Mouse (Mus musculus): Measurements from ENCODE around the gene Apba2. TPM values are rescaled to one million over a fixed set of nuclear protein-coding genes. Genes with fewer than 3 reads are reported as not detected.

Gene Apba2
- polyA plus RNA-seq, 1 experiment from 2014 or later = 3.8 TPM

DNA sequence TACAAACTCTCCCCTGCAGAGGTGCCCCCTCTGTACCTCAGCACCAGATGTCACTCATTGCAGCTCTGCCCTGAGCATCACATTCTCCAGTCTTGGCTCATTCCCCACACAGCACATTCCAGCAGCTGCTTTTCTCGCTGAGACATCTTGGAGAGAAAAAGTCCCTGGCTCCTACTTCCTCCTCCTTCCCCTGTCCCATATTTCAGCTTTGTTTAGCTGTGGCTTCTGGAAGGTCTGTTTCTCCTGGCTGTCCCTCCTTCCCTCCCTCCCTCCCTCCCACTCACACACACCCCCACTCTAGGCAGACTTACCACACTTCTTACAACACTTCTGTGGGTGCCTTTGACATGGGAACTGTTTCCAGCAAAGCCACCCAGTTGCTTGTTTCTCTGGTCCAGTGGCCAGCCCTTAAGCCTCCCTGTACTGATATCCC is 75.0 kb downstream of the Apba2 start:
- Histone ChIP-seq H3K27me3 (ENCODE audit: insufficient read depth, low read length) (no peaks in the 10 kb centered on the region), H3K9ac (no peak overlapping the region), H3K36me3 (ENCODE audit: insufficient read depth) (no peaks in the 10 kb centered on the region), H3K9me3 (ENCODE audit: low read depth, low read length) (no peaks in the 10 kb centered on the region), H3K27ac (ENCODE audit: low read depth) (peak overlapping the region; percentile 44), H3K4me3 (ENCODE audit: low read depth, low read length) (no peak overlapping the region), H3K4me2 (no peak overlapping the region), H3K4me1 (ENCODE audit: insufficient read depth) (no peaks in the 10 kb centered on the region)
- ATAC-seq (ENCODE audit: insufficient read depth) (peak; percentile 90), DNase-seq (peak; percentile 72)
- TF ChIP-seq CTCF (IDR thresholded peaks at IDR 0.05; ENCODE audit: low read depth) = no peak
- WGBS = 17% methylated on average over 1 of the region's 1 CpGs

- no peak overlapping the region for H3K9ac ChIP-seq
- no peaks in the 10 kb centered on the region for H3K9me3 ChIP-seq (ENCODE audit: low read depth, low read length)
- no peak overlapping the region for H3K4me3 ChIP-seq (ENCODE audit: low read depth, low read length)
- H3K27me3 ChIP-seq (ENCODE audit: insufficient read depth, low read length) = no peaks in the 10 kb centered on the region
- WGBS = 89% methylated on average over 6 of the region's 6 CpGs
- no peak overlapping the region for H3K27ac ChIP-seq (ENCODE audit: low read depth)
- H3K4me1 ChIP-seq (ENCODE audit: insufficient read depth) = no peaks in the 10 kb centered on the region
- no peak for ATAC-seq (ENCODE audit: insufficient read depth)
- DNase-seq = no peak
- no peaks in the 10 kb centered on the region for H3K36me3 ChIP-seq (ENCODE audit: insufficient read depth)
- no peak for TF ChIP-seq CTCF (IDR thresholded peaks at IDR 0.05; ENCODE audit: low read depth)
- H3K4me2 ChIP-seq = no peak overlapping the region
Observed at GRCm38 (mm10) chr7:64578176-64578575, 76.7 kb downstream of the Apba2 start.

GRCm38 (mm10) chr7:64579887-64580286 is 78.4 kb downstream of the Apba2 start:
- Histone ChIP-seq H3K27ac (ENCODE audit: low read depth) (no peak overlapping the region), H3K4me3 (ENCODE audit: low read depth, low read length) (no peak overlapping the region), H3K27me3 (ENCODE audit: insufficient read depth, low read length) (no peaks in the 10 kb centered on the region), H3K4me1 (ENCODE audit: insufficient read depth) (no peaks in the 10 kb centered on the region), H3K36me3 (ENCODE audit: insufficient read depth) (no peaks in the 10 kb centered on the region), H3K4me2 (no peak overlapping the region), H3K9ac (no peak overlapping the region), H3K9me3 (ENCODE audit: low read depth, low read length) (no peaks in the 10 kb centered on the region)
- no peak for TF ChIP-seq CTCF (IDR thresholded peaks at IDR 0.05; ENCODE audit: low read depth)
- WGBS = 65% methylated on average over 4 of the region's 4 CpGs
- ATAC-seq (ENCODE audit: insufficient read depth) (no peak), DNase-seq (no peak)

DNA sequence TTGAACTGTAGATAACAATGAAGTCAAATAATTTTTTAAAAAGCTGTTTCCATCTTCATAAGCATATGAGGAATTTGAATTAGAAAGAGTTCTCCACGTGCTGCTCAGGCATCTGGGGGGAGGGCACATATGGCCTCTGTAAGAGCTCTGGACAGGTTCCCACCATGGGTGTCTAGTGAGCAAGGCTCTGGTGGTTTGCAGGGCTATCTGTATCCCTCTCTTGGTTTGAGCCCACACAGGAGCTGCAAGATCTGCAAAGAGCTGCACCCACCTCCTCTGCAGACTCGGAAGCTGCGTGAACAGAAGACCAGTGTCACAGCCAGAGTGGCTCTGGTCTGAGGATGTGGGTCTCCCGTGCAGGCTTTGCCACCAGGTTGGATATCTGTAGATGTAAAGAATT is 78.8 kb downstream of the Apba2 start:
- Histone ChIP-seq H3K4me1 (ENCODE audit: insufficient read depth) (no peaks in the 10 kb centered on the region), H3K36me3 (ENCODE audit: insufficient read depth) (no peaks in the 10 kb centered on the region), H3K4me2 (no peak overlapping the region), H3K27me3 (ENCODE audit: insufficient read depth, low read length) (no peaks in the 10 kb centered on the region), H3K9me3 (ENCODE audit: low read depth, low read length) (no peaks in the 10 kb centered on the region), H3K9ac (no peak overlapping the region), H3K4me3 (ENCODE audit: low read depth, low read length) (no peak overlapping the region), H3K27ac (ENCODE audit: low read depth) (no peak overlapping the region)
- WGBS = 67% methylated on average over 4 of the region's 4 CpGs
- no peak for ATAC-seq (ENCODE audit: insufficient read depth)
- DNase-seq = no peak
- TF ChIP-seq CTCF (IDR thresholded peaks at IDR 0.05; ENCODE audit: low read depth) = no peak

DNA sequence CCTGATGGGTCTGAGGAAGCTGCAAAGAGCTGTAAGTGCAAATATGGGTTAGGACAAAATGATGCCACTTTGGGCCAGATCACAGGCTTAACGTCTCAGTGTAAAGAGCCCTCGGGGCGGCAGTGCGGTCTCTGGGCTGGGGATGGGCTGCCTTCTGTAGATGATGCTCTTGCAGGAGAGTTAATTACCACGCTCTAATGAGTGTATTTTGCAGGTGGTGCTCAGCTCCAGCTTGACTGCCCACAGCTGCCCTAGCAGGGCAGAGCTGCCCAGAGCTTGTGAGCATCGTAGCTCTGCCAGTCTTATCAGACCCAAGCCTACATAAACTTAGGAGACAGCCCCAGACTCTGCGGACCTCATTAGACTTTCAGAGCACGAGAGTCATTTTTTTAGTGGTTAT is 80.9 kb downstream of the Apba2 start:
- no peak for DNase-seq
- Histone ChIP-seq H3K27ac (ENCODE audit: low read depth) (no peak overlapping the region), H3K4me2 (no peak overlapping the region), H3K9me3 (ENCODE audit: low read depth, low read length) (no peaks in the 10 kb centered on the region), H3K9ac (no peak overlapping the region), H3K4me1 (ENCODE audit: insufficient read depth) (no peaks in the 10 kb centered on the region), H3K36me3 (ENCODE audit: insufficient read depth) (no peaks in the 10 kb centered on the region), H3K4me3 (ENCODE audit: low read depth, low read length) (no peak overlapping the region), H3K27me3 (ENCODE audit: insufficient read depth, low read length) (no peaks in the 10 kb centered on the region)
- WGBS = 79% methylated on average over 8 of the region's 8 CpGs
- TF ChIP-seq CTCF (IDR thresholded peaks at IDR 0.05; ENCODE audit: low read depth) = no peak
- ATAC-seq (ENCODE audit: insufficient read depth) = no peak

DNA sequence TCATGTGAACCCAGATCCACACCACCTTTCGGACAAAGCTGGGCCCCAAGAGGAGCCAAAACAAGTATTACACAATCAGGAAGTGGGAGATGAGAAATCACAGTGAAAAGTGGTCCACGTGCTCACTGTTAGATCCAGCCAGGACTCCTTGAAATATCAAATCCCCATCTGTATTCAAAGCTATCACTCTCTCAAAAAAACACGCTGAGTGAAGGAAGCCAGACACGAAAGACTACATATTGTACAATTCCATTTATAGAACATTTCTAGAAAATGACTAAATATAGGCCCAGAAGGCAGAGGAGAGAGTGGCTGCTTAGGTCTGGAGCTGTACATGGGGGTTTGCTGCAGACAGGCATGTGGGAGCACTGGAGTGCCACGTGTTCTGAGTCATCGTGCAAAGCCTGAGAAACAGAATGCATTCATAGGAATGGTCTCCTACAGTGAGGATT is 82.2 kb downstream of the Apba2 start:
- Histone ChIP-seq H3K4me3 (ENCODE audit: low read depth, low read length) (no peak overlapping the region), H3K4me1 (ENCODE audit: insufficient read depth) (no peaks in the 10 kb centered on the region)
- whole genome bisulfite sequencing = 67% methylated on average over 6 of the region's 6 CpGs

GRCm38 (mm10) chr7:64586133-64586532 is 84.6 kb downstream of the Apba2 start:
- H3K9ac ChIP-seq = no peak overlapping the region
- H3K9me3 ChIP-seq (ENCODE audit: low read depth, low read length) = no peaks in the 10 kb centered on the region
- no peaks in the 10 kb centered on the region for H3K36me3 ChIP-seq (ENCODE audit: insufficient read depth)
- no peaks in the 10 kb centered on the region for H3K4me1 ChIP-seq (ENCODE audit: insufficient read depth)
- DNase-seq = no peak
- no peaks in the 10 kb centered on the region for H3K27me3 ChIP-seq (ENCODE audit: insufficient read depth, low read length)
- H3K4me2 ChIP-seq = no peak overlapping the region
- 71% methylated on average over 4 of the region's 4 CpGs for WGBS
- no peak overlapping the region for H3K27ac ChIP-seq (ENCODE audit: low read depth)
- no peak for TF ChIP-seq CTCF (IDR thresholded peaks at IDR 0.05; ENCODE audit: low read depth)
- no peak overlapping the region for H3K4me3 ChIP-seq (ENCODE audit: low read depth, low read length)
- no peak for ATAC-seq (ENCODE audit: insufficient read depth)

More for the DNA sequence above, 82.2 kb downstream of the Apba2 start:
- Histone ChIP-seq H3K4me2 (no peak overlapping the region), H3K36me3 (ENCODE audit: insufficient read depth) (no peaks in the 10 kb centered on the region), H3K9ac (no peak overlapping the region), H3K27me3 (ENCODE audit: insufficient read depth, low read length) (no peaks in the 10 kb centered on the region), H3K9me3 (ENCODE audit: low read depth, low read length) (no peaks in the 10 kb centered on the region), H3K27ac (ENCODE audit: low read depth) (no peak overlapping the region)
- ATAC-seq (ENCODE audit: insufficient read depth) (no peak), DNase-seq (no peak)
- no peak for TF ChIP-seq CTCF (IDR thresholded peaks at IDR 0.05; ENCODE audit: low read depth)

DNA sequence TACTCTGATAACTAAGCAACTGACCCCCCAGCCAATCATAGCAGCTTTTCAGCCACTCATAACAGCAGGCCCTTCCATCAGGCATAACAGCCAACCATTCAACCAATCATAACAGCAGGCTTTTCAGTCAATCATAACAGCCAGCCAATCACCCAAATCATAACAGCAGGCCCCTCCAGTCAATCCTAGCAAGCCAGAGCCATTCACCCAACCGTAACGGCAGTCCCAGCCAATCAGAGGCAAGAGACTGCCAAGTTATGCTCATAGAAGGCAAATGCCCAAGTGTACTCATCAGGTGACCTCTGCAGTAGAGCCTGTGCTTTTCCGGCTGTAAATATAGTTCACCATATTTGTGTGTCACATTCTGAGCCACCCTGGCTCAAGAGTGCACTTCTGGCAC is 85.1 kb downstream of the Apba2 start:
- no peak overlapping the region for H3K4me3 ChIP-seq (ENCODE audit: low read depth, low read length)
- no peak for DNase-seq
- no peak overlapping the region for H3K4me2 ChIP-seq
- H3K27ac ChIP-seq (ENCODE audit: low read depth) = no peak overlapping the region
- ATAC-seq (ENCODE audit: insufficient read depth) = no peak
- no peaks in the 10 kb centered on the region for H3K9me3 ChIP-seq (ENCODE audit: low read depth, low read length)
- no peaks in the 10 kb centered on the region for H3K36me3 ChIP-seq (ENCODE audit: insufficient read depth)
- H3K9ac ChIP-seq = no peak overlapping the region
- WGBS = 84% methylated on average over 3 of the region's 3 CpGs
- no peaks in the 10 kb centered on the region for H3K4me1 ChIP-seq (ENCODE audit: insufficient read depth)
- H3K27me3 ChIP-seq (ENCODE audit: insufficient read depth, low read length) = no peaks in the 10 kb centered on the region
- no peak for TF ChIP-seq CTCF (IDR thresholded peaks at IDR 0.05; ENCODE audit: low read depth)

Data from lung, embryonic 14.5 days (tissue).